Mouse (Mus musculus) adrenal gland (tissue): ENCODE results near the gene Mettl14.
"Not testable (repeated sequence)": the region's sequence is repeated elsewhere in the genome, so short reads cannot be mapped to it uniquely, and the experiment has no call there.

Experiments used
- intact Hi-C: fragments of 180-260 bp; cut with DNase I; formaldehyde crosslinking; loops from one replicate; pipeline ENCODE4 v1.15.1; 2025

Mettl14 gene

GRCm38 (mm10) chr3:123369161-123369560 lies 16.7 kb downstream of the Mettl14 start:
- intact Hi-C loops: no loop called here

GRCm38 (mm10) chr3:123366820-123367219 lies 19.1 kb downstream of the Mettl14 start:
- intact Hi-C loops: not testable (repeated sequence)

GRCm38 (mm10) chr3:123356377-123356991 lies 29.4 kb downstream of the Mettl14 start:
- intact Hi-C loops: loop anchor here (10.0 kb wide), 1 partner anchor 192 kb away; no protein-coding TSS in a partner anchor

GRCm38 (mm10) chr3:123354388-123354787 lies 31.5 kb downstream of the Mettl14 start:
- intact Hi-C loops: loop anchor here (5.0 to 10.0 kb wide), 2 partner anchors 122 to 190 kb away; no protein-coding TSS in a partner anchor

- intact Hi-C loops: loop anchor here (5.0 to 10.0 kb wide), 2 partner anchors 121 to 189 kb away; no protein-coding TSS in a partner anchor
Measured at GRCm38 (mm10) chr3:123353661-123354060, 32.2 kb downstream of the Mettl14 start.

- intact Hi-C loops: loop anchor here (5.0 to 10.0 kb wide), 2 partner anchors 121 to 188 kb away; no protein-coding TSS in a partner anchor
Measured at GRCm38 (mm10) chr3:123353183-123353582, 32.7 kb downstream of the Mettl14 start.

GRCm38 (mm10) chr3:123351519-123351918 lies 34.4 kb downstream of the Mettl14 start:
- intact Hi-C loops: loop anchor here (5.0 to 10.0 kb wide), 2 partner anchors 119 to 187 kb away; no protein-coding TSS in a partner anchor

- intact Hi-C loops: loop anchor here (5.0 to 10.0 kb wide), 2 partner anchors 118 to 186 kb away; no protein-coding TSS in a partner anchor
Measured at GRCm38 (mm10) chr3:123350602-123351001, 35.3 kb downstream of the Mettl14 start.

GRCm38 (mm10) chr3:123348080-123348802 lies 37.7 kb downstream of the Mettl14 start:
- intact Hi-C loops: no loop called here

- intact Hi-C loops: no loop called here
Measured at GRCm38 (mm10) chr3:123343690-123344089, 42.2 kb downstream of the Mettl14 start.

GRCm38 (mm10) chr3:123341049-123341448 lies 44.9 kb downstream of the Mettl14 start:
- intact Hi-C loops: no loop called here

- intact Hi-C loops: no loop called here
Measured at GRCm38 (mm10) chr3:123338666-123339195, 47.2 kb downstream of the Mettl14 start.

- intact Hi-C loops: no loop called here
Measured at GRCm38 (mm10) chr3:123337853-123338252, 48.1 kb downstream of the Mettl14 start.

- intact Hi-C loops: no loop called here
Measured at GRCm38 (mm10) chr3:123336951-123337350, 49.0 kb downstream of the Mettl14 start.

GRCm38 (mm10) chr3:123336455-123336854 lies 49.5 kb downstream of the Mettl14 start:
- intact Hi-C loops: no loop called here

GRCm38 (mm10) chr3:123335480-123335879 lies 50.4 kb downstream of the Mettl14 start:
- intact Hi-C loops: no loop called here

- intact Hi-C loops: no loop called here
Measured at GRCm38 (mm10) chr3:123334947-123335346, 51.0 kb downstream of the Mettl14 start.

- intact Hi-C loops: no loop called here
Measured at GRCm38 (mm10) chr3:123333055-123333424, 52.9 kb downstream of the Mettl14 start.

- intact Hi-C loops: no loop called here
Measured at GRCm38 (mm10) chr3:123332330-123333054, 53.4 kb downstream of the Mettl14 start.

- intact Hi-C loops: no loop called here
Measured at GRCm38 (mm10) chr3:123330221-123330620, 55.7 kb downstream of the Mettl14 start.

GRCm38 (mm10) chr3:123329251-123329650 lies 56.7 kb downstream of the Mettl14 start:
- intact Hi-C loops: no loop called here
